Mouse (Mus musculus) fat pad, adult 2 months (tissue): ENCODE results near the gene Zc3h14.

Experiments used
- DNase-seq: peaks from one replicate; pipeline ENCODE4 v3.0.0-alpha.2; 2011; ENCODE audit warnings: low read depth, low spot score; ENCODE audit errors: extremely low read depth

Gene Zc3h14

GRCm38 (mm10) chr12:98746746-98747379, at the start of gene Zc3h14:
Zc3h14 (plus strand) TSS chr12:98746964.
- DNase-seq = no peak

- no peak for DNase-seq
Measured at GRCm38 (mm10) chr12:98697202-98697601, 49.6 kb upstream of the Zc3h14 start.

GRCm38 (mm10) chr12:98701564-98701963, 45.2 kb upstream of the Zc3h14 start:
- DNase-seq = no peak

- no peak for DNase-seq
Measured at GRCm38 (mm10) chr12:98703554-98703953, 43.2 kb upstream of the Zc3h14 start.

GRCm38 (mm10) chr12:98703961-98704360, 42.8 kb upstream of the Zc3h14 start:
- no peak for DNase-seq

GRCm38 (mm10) chr12:98712819-98713218, 33.9 kb upstream of the Zc3h14 start:
- DNase-seq = no peak

- peak; percentile 52 for DNase-seq
Measured at GRCm38 (mm10) chr12:98713621-98714103, 33.1 kb upstream of the Zc3h14 start.

- DNase-seq = no peak
Measured at GRCm38 (mm10) chr12:98714757-98715156, 32.0 kb upstream of the Zc3h14 start.

GRCm38 (mm10) chr12:98716142-98716541, 30.6 kb upstream of the Zc3h14 start:
- DNase-seq = no peak

GRCm38 (mm10) chr12:98720628-98721027, 26.1 kb upstream of the Zc3h14 start:
- DNase-seq = no peak

GRCm38 (mm10) chr12:98721030-98721429, 25.7 kb upstream of the Zc3h14 start:
- DNase-seq = no peak

- DNase-seq = no peak
Measured at GRCm38 (mm10) chr12:98724224-98724623, 22.5 kb upstream of the Zc3h14 start.

- DNase-seq = no peak
Measured at GRCm38 (mm10) chr12:98724976-98725375, 21.8 kb upstream of the Zc3h14 start.

GRCm38 (mm10) chr12:98726078-98726477, 20.7 kb upstream of the Zc3h14 start:
- DNase-seq = no peak

- DNase-seq = no peak
Measured at GRCm38 (mm10) chr12:98727186-98727585, 19.6 kb upstream of the Zc3h14 start.

- no peak for DNase-seq
Measured at GRCm38 (mm10) chr12:98730682-98731081, 16.1 kb upstream of the Zc3h14 start.

- no peak for DNase-seq
Measured at GRCm38 (mm10) chr12:98733165-98733564, 13.6 kb upstream of the Zc3h14 start.

- no peak for DNase-seq
Measured at GRCm38 (mm10) chr12:98733776-98734175, 13.0 kb upstream of the Zc3h14 start.

- no peak for DNase-seq
Measured at GRCm38 (mm10) chr12:98734246-98734879, 12.4 kb upstream of the Zc3h14 start.

- no peak for DNase-seq
Measured at GRCm38 (mm10) chr12:98734880-98735801, 11.6 kb upstream of the Zc3h14 start.

- DNase-seq = no peak
Measured at GRCm38 (mm10) chr12:98736951-98737800, 9.6 kb upstream of the Zc3h14 start, which contains the start of gene Ptpn21. Ptpn21 (minus strand) TSS chr12:98737405.
